Mouse (Mus musculus): ENCODE measurements around the gene Stxbp1.
"Not testable (repeated sequence)": the region's sequence is repeated elsewhere in the genome, so short reads cannot be mapped to it uniquely, and the experiment has no call there.

Stxbp1 gene

GRCm38 (mm10) chr2:32874951-32875674 lies 28.1 kb upstream of the Stxbp1 start:
- no peak for DNase-seq (ENCODE audit: extremely low read depth, low read depth, low spot score)

GRCm38 (mm10) chr2:32874070-32874469 lies 27.0 kb upstream of the Stxbp1 start:
- DNase-seq (ENCODE audit: extremely low read depth, low read depth, low spot score), result peak; percentile 59

GRCm38 (mm10) chr2:32870275-32871100 lies 23.4 kb upstream of the Stxbp1 start:
- DNase-seq (ENCODE audit: extremely low read depth, low read depth, low spot score), result peak; percentile 59

GRCm38 (mm10) chr2:32869721-32870274 lies 22.8 kb upstream of the Stxbp1 start:
- DNase-seq (ENCODE audit: extremely low read depth, low read depth, low spot score), result no peak

- DNase-seq (ENCODE audit: extremely low read depth, low read depth, low spot score), result no peak
Observed at GRCm38 (mm10) chr2:32867354-32867753, 20.3 kb upstream of the Stxbp1 start.

- no peak for DNase-seq (ENCODE audit: extremely low read depth, low read depth, low spot score)
Observed at GRCm38 (mm10) chr2:32864755-32865154, 17.7 kb upstream of the Stxbp1 start.

- no peak for DNase-seq (ENCODE audit: extremely low read depth, low read depth, low spot score)
Observed at GRCm38 (mm10) chr2:32863317-32863716, 16.3 kb upstream of the Stxbp1 start.

GRCm38 (mm10) chr2:32860799-32861198 lies 13.8 kb upstream of the Stxbp1 start:
- DNase-seq (ENCODE audit: extremely low read depth, low read depth, low spot score), result no peak

- DNase-seq (ENCODE audit: extremely low read depth, low read depth, low spot score), result no peak
Observed at GRCm38 (mm10) chr2:32859622-32860012, 12.6 kb upstream of the Stxbp1 start.

GRCm38 (mm10) chr2:32859010-32859621 lies 12.1 kb upstream of the Stxbp1 start:
- DNase-seq (ENCODE audit: extremely low read depth, low read depth, low spot score), result no peak

GRCm38 (mm10) chr2:32857584-32857983 lies 10.5 kb upstream of the Stxbp1 start:
- no peak for DNase-seq (ENCODE audit: extremely low read depth, low read depth, low spot score)

- DNase-seq (ENCODE audit: extremely low read depth, low read depth, low spot score), result no peak
Observed at GRCm38 (mm10) chr2:32855790-32856465, 8.9 kb upstream of the Stxbp1 start.

- DNase-seq (ENCODE audit: extremely low read depth, low read depth, low spot score), result no peak
Observed at GRCm38 (mm10) chr2:32855046-32855785, 8.2 kb upstream of the Stxbp1 start.

- no peak for DNase-seq (ENCODE audit: extremely low read depth, low read depth, low spot score)
Observed at GRCm38 (mm10) chr2:32854206-32854605, 7.2 kb upstream of the Stxbp1 start.

- DNase-seq (ENCODE audit: extremely low read depth, low read depth, low spot score), result not testable (repeated sequence)
Observed at GRCm38 (mm10) chr2:32853716-32854115, 6.7 kb upstream of the Stxbp1 start.

- no peak for DNase-seq (ENCODE audit: extremely low read depth, low read depth, low spot score)
Observed at GRCm38 (mm10) chr2:32852156-32852555, 5.1 kb upstream of the Stxbp1 start.

- DNase-seq (ENCODE audit: extremely low read depth, low read depth, low spot score), result no peak
Observed at GRCm38 (mm10) chr2:32847468-32847821, 400 bp upstream of the Stxbp1 start.

- no peak for DNase-seq (ENCODE audit: extremely low read depth, low read depth, low spot score)
Observed at GRCm38 (mm10) chr2:32846101-32846804, 792 bp downstream of the Stxbp1 start.

- DNase-seq (ENCODE audit: extremely low read depth, low read depth, low spot score), result no peak
Observed at GRCm38 (mm10) chr2:32845572-32846100, 1.4 kb downstream of the Stxbp1 start.
